Mouse (Mus musculus): ENCODE measurements around the gene Efcab10.

DNA sequence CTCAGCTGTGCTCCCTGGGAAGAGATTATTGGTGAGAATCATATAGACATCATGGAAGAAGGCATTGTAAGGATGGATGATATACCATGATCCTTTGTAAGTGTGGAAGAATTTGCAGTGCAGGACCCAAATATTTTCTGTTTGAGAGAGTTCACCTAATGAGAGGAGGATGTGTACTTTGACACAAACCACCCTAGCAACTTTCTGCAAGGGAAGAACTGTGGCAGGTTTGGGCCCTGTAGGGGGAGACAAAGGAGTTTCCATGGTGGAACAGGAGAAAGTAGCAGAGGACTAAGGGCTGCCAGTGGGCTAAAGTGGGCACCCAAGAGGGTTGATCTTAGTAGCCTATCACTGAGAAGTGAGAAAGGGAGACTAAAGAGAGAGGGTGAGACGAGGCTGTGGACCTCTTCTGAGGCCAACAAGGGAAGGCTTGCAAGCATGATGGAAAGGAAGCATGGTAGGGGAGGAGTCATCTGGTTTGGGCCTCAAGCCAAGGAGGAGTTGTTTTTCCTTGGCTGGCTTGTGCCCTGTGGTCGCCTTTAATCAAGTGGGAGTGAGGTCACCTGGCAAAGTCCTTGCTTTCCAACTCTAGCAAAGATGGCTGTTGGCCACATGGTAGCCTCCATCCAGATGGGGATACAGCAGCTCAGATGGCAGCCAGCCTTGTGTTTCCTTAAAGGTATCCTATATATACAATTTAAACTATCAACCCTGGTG lies 3.7 kb upstream of the Efcab10 start:
- TF ChIP-seq CTCF (IDR thresholded peaks at IDR 0.05; ENCODE audit: borderline replicate concordance, extremely low read depth, insufficient read depth, insufficient read length), result no peak
- TF ChIP-seq POLR2A (IDR thresholded peaks at IDR 0.05; ENCODE audit: borderline replicate concordance, extremely low read depth, insufficient read depth, insufficient read length, poor library complexity, severe bottlenecking), result no peak
